Mouse (Mus musculus): ENCODE measurements around the gene Hsh2d. TPM values are rescaled to one million over a fixed set of nuclear protein-coding genes. Genes with fewer than 3 reads are reported as not detected.

Gene Hsh2d
- polyA plus RNA-seq, 1 experiment, result 0.06 TPM

DNA sequence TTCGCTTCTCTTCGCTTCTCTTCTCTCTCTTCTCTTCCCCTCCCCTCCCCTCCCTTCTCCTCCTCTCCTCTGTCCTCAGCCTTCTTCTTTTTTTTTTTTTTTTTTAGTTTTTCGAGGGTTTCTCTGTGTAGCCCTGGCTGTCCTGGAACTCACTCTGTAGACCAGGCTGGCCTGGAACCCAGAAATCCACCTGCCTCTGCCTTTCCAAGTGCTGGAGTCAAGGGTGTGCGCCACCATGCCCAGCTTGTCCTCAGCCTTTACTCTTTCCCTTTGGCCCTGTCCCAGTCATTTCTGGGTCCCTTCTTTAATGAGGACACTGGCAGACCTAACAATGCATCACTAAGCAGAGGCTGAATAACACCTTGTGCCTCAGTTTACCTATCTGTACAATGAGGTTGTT is 24.1 kb downstream of the Hsh2d start, which contains the start of gene Gm11034:
TSS of gene Gm11034 (minus strand) at position 101 of the 400 bp plus-strand sequence.
- H3K4me1 ChIP-seq (ENCODE audit: control insufficient read depth, insufficient read depth, low read length), result no peaks in the 10 kb centered on the region
- no peak within 1 kb of the TSS for H3K4me3 ChIP-seq (ENCODE audit: insufficient read depth, low read length)
- no peak within 1 kb of the TSS for H3K27ac ChIP-seq (ENCODE audit: insufficient read depth, low read length)
- TF ChIP-seq POLR2A (IDR thresholded peaks at IDR 0.05; ENCODE audit: extremely low read depth, insufficient read depth, low read length), result no peak
- no peak for TF ChIP-seq CTCF (IDR thresholded peaks at IDR 0.05; ENCODE audit: extremely low read depth, insufficient read depth, low read length)

DNA sequence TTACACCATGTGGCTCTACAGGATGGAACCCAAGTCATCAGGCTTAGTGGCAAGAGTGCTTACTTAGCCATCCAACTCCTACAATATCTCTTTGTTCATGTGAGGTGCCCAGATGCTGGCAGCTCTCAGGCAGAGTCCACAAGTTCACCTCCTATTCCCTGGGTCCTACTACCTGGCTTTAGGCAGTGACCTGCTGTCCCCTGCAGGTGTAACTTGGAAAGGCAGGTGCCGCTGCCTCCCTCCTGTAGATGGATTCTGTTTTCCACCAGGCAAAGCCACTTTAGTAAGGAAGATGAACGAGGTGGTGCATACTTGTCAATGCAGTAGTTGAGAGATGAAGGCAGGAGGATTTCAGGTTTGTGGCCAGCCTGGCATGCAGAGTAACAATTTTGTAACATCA is 25.6 kb downstream of the Hsh2d start:
- Histone ChIP-seq H3K27ac (ENCODE audit: insufficient read depth, low read length) (no peak overlapping the region), H3K4me3 (ENCODE audit: insufficient read depth, low read length) (no peak overlapping the region), H3K4me1 (ENCODE audit: control insufficient read depth, insufficient read depth, low read length) (peaks cover under 1% of the 10 kb centered on the region; the same call in 1 of the 2 replicates)
- TF ChIP-seq CTCF (IDR thresholded peaks at IDR 0.05; ENCODE audit: extremely low read depth, insufficient read depth, low read length) (no peak), POLR2A (IDR thresholded peaks at IDR 0.05; ENCODE audit: extremely low read depth, insufficient read depth, low read length) (no peak)

DNA sequence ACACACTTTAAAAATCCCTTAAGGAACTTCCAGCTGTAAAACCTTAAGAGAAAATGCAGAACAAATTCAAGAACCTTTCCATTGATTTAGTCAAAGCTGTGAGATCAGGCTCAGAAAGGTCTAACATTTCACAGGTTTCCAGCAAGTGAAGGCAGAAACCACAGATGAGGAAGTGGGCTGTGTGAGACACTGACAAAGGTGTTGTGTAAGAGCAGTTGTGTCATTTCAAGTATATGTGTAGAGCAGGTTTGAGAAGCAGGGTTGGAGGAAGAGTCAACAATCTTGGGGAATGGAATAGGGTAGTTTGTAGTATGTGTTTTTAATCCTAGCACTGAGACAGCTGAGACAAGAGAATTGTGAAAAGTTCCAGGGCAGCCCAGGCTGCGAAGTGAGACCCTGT is 26.4 kb downstream of the Hsh2d start:
- Histone ChIP-seq H3K27ac (ENCODE audit: insufficient read depth, low read length) (no peak overlapping the region), H3K4me1 (ENCODE audit: control insufficient read depth, insufficient read depth, low read length) (peaks cover 7% of the 10 kb centered on the region), H3K4me3 (ENCODE audit: insufficient read depth, low read length) (no peak overlapping the region)
- TF ChIP-seq CTCF (IDR thresholded peaks at IDR 0.05; ENCODE audit: extremely low read depth, insufficient read depth, low read length) (no peak), POLR2A (IDR thresholded peaks at IDR 0.05; ENCODE audit: extremely low read depth, insufficient read depth, low read length) (no peak)

DNA sequence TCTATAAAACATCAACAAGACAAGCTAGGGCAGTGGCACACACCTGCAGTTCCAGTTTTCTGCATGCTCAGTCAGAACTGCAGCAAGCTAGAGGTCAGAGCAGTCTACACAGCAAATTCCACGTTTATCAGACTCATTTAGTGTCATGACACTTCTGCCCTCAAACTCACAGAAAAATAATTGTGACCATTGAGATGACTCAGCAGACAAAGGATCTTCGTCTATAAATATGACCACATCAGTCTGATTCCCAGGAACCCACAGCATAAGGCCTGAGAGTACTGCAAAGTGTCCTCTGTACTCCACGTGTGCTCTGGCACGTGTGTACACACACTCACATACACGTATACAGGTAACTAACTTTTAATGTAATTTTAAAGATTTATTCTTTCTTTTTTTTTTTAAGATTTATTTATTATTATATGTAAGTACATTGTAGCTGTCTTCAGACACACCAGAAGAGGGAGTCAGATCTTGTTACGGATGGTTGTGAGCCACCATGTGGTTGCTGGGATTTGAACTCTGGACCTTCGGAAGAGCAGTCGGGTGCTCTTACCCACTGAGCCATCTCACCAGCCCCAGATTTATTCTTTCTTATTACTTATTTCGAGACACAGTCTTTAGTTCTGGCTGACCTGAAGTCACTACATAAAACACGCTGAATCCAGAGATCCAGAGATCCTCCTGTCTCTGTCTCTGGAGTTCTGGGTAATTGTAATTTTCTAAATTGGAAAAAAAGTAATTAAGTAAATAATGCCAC is 29.5 kb downstream of the Hsh2d start:
- Histone ChIP-seq H3K27ac (ENCODE audit: insufficient read depth, low read length) (no peak overlapping the region), H3K4me1 (ENCODE audit: control insufficient read depth, insufficient read depth, low read length) (peaks cover 7% of the 10 kb centered on the region), H3K4me3 (ENCODE audit: insufficient read depth, low read length) (peak overlapping the region; percentile 89; the same call in 1 of the 2 replicates)
- TF ChIP-seq POLR2A (IDR thresholded peaks at IDR 0.05; ENCODE audit: extremely low read depth, insufficient read depth, low read length) (no peak), CTCF (IDR thresholded peaks at IDR 0.05; ENCODE audit: extremely low read depth, insufficient read depth, low read length) (no peak)

DNA sequence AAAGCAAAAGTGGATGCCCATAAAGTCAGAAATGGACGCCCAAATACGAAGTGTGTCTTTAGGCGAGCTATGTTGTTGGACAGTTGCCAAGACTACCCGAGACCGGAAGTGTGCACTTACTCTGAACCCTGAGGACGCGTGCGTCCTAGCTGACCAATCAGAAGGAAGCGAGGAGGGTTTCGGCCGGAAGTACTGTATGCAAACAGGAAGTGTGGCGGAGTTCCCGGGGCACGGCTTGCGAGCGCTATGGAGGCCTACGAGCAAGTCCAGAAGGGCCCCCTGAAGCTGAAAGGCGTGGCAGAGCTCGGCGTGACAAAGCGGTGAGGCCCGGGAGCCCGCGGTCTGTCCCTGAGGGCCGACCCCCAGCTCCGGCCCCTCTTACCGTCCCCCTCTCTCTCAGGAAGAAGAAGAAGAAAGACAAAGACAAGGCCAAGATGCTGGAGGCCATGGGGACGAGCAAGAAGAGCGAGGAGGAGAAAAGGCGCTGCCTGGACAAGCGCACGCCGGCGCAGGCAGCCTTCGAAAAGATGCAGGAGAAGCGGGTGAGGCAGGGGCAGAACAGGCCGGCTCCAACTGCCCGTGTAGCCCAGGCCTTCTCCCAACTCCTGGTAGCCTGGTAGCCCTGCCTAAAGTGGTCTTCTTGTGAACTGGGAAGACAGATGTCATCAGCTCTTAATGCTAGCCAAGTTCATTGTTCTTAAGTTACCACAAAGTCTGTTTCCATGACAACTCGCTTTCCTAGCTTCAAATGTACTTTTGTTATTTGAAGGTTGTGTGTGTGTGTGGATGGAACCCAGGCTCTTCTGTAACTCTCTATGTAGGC is 30.3 kb downstream of the Hsh2d start, which contains the start of gene Fam32a:
TSS of gene Fam32a (plus strand) at position 190 of the 823 bp plus-strand sequence.
- H3K27ac ChIP-seq (ENCODE audit: insufficient read depth, low read length), result 0 out of 2 replicates have a peak within 1 kb of the TSS, but pooled peaks have one; percentile 16
- H3K4me3 ChIP-seq (ENCODE audit: insufficient read depth, low read length), result peak within 1 kb of the TSS; percentile 89
- peaks cover 7% of the 10 kb centered on the region for H3K4me1 ChIP-seq (ENCODE audit: control insufficient read depth, insufficient read depth, low read length)
- TF ChIP-seq POLR2A (IDR thresholded peaks at IDR 0.05; ENCODE audit: extremely low read depth, insufficient read depth, low read length) (peak; percentile 57; the same call in 1 of the 2 replicates), CTCF (IDR thresholded peaks at IDR 0.05; ENCODE audit: extremely low read depth, insufficient read depth, low read length) (no peak)

DNA sequence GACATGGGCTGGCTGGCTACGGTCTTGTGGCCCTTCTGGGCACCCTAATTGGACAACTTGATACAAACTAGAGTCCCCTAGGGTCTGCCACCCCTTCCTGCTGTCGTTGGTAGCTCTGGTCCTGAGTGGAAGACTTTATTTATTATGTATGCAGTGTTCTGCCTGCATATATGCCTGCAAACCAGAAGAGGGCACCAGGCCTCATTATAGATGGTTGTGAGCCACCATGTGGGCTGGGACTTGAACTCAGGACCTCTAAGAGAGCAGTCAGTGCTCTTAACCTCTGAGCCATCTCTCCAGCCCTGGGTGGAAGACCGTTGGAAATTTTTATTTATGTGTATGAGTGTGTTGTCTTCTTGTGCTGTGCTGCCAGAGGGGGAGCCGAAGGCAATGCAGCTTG is 31.3 kb downstream of the Hsh2d start:
- no peak overlapping the region for H3K27ac ChIP-seq (ENCODE audit: insufficient read depth, low read length)
- TF ChIP-seq POLR2A (IDR thresholded peaks at IDR 0.05; ENCODE audit: extremely low read depth, insufficient read depth, low read length) (no peak), CTCF (IDR thresholded peaks at IDR 0.05; ENCODE audit: extremely low read depth, insufficient read depth, low read length) (no peak)
- H3K4me1 ChIP-seq (ENCODE audit: control insufficient read depth, insufficient read depth, low read length), result peaks cover 7% of the 10 kb centered on the region
- H3K4me3 ChIP-seq (ENCODE audit: insufficient read depth, low read length), result peak overlapping the region; percentile 89; the same call in 1 of the 2 replicates

DNA sequence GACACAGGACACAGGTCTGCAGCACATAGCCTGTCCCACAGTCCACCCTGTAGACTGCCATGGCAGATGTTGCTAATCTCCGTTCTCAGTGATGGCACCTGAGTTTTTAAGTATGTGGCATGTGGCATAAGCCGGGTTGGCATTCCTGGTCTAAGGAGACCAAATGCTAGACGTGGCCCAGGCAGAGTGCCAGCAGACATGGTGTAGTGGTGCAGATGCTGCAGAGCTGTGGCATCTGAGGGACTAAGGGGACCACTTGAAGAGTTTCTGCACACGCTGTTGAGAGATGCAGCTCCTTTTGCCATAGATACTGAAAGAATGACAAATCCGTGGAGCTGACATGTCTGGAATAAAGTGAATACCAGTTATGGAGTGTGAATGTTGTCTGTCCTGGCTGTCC is 33.2 kb downstream of the Hsh2d start:
- TF ChIP-seq POLR2A (IDR thresholded peaks at IDR 0.05; ENCODE audit: extremely low read depth, insufficient read depth, low read length) (no peak), CTCF (IDR thresholded peaks at IDR 0.05; ENCODE audit: extremely low read depth, insufficient read depth, low read length) (no peak)
- Histone ChIP-seq H3K4me3 (ENCODE audit: insufficient read depth, low read length) (no peak overlapping the region), H3K4me1 (ENCODE audit: control insufficient read depth, insufficient read depth, low read length) (peaks cover 7% of the 10 kb centered on the region), H3K27ac (ENCODE audit: insufficient read depth, low read length) (no peak overlapping the region)

DNA sequence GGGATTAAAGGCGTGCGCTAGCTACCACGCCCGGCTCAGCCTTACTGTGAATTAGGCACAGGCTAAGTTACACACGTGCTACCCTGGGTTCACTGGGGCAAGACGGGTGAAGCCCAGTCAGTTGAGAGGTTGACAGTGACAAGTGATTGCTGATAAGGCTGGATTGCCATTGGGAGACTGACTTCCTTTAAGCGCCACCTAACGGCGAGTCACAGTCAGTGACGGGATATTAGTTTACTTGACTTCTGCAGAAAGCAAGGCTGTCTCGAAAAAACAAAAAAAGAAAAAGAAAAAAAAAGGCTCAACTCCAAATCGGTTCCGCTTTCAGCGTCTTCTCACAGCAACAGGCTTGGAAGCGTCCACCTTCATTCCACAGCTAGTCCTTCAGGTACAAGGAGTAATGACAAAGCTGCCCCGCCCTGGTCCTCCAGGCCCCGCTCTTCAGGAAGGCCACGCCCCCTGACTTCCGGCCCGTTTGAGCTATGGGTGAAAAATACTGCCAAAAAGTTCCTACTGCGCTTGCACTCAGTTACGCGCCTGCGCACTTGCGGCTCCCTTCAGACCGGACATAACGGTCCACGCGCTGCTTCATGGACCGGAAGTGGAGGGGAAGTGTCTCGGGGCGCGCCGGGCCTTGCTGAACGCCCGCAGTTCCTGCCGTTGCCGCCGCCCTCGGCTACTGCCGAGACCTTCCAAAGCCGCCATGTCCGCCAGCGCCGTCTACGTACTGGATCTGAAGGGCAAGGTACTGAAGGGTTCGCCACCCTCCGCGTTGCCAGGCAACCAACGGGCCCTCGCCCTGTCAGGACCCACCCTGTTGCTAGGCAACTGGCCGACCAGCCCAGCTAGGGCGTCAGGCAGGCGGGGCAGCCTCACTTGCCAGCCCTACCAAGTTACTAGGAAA is 50.3 kb downstream of the Hsh2d start, which contains the start of gene Ap1m1:
TSS of gene Ap1m1 (plus strand) at position 520 of the 904 bp plus-strand sequence.
- peaks cover 6% of the 10 kb centered on the region; the same call in 1 of the 2 replicates for H3K4me1 ChIP-seq (ENCODE audit: control insufficient read depth, insufficient read depth, low read length)
- H3K4me3 ChIP-seq (ENCODE audit: insufficient read depth, low read length), result peak within 1 kb of the TSS; percentile 80
- TF ChIP-seq POLR2A (IDR thresholded peaks at IDR 0.05; ENCODE audit: extremely low read depth, insufficient read depth, low read length), result no peak; the same call in 1 of the 2 replicates
- TF ChIP-seq CTCF (IDR thresholded peaks at IDR 0.05; ENCODE audit: extremely low read depth, insufficient read depth, low read length), result peak; percentile 77
- peak within 1 kb of the TSS; percentile 86 for H3K27ac ChIP-seq (ENCODE audit: insufficient read depth, low read length)

Data from cortical plate, adult 2 months (tissue).